Mouse (Mus musculus): ENCODE measurements around the gene Pax1.
A peak's percentile ranks its signal among the peaks of the same experiment; 100 is the strongest.

Pax1 gene

DNA sequence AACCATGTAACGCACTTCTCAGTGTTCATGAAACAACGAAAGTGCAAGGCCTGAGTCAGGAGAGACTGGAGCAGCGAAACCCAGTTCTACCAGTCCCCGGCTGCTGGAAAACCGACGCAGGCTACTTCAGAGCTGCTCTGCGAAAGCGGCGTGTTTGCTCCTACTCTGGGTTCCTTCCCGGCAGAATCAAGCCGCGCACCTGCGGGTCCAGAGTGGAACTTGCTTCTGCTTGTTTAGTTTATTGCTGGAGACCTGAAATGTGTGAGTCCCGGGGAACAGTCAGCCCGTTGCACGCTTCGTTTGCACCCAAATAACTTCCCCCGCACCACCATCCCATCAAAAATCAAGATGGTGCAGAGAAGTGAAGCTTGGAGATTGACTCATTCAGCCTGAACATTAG, at the start of gene Pax1:
Gene Pax1 (plus strand): TSS at position 345 of the 400 bp plus-strand sequence.
- DNase-seq = peak; percentile 28

DNA sequence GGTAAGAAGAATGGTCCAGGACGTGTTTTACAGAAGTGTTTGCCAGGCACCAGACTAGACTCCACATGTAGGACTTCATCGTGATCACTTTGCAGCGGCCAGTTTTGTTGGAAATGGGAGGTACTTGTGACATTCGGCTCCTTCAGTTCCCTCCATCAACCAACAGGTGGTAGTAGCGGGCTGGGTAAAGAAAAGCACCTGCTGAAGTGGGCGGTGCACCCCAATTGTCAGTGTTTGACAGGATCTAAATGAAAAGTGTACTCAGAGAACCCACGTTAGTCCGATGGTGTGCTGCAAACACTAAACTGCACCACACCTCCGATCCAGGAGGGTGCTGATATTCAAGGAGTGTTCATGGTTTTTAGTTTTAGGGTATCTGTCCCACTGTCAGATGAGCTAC, 40.7 kb upstream of the Pax1 start:
- peak; percentile 65 for DNase-seq

DNA sequence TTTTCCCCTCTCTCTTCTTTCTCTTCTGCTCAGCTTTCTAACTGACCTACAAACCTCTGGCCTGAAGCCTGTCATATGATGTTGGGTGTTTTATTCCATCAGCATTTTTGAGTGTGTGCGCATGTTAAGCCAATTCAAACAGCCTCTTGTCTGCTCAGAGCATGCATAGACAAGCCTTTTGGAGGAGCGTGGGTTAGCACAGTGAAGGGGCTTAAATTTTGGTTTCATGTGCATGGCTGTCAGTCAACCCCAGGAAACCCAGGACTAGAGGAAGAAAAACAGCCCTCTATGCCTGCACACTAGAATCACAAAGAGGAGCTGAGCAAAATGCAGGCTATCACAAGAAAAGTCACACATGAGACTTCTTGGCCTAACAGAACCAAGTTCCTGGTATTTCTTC, 36.5 kb upstream of the Pax1 start:
- no peak for DNase-seq

DNA sequence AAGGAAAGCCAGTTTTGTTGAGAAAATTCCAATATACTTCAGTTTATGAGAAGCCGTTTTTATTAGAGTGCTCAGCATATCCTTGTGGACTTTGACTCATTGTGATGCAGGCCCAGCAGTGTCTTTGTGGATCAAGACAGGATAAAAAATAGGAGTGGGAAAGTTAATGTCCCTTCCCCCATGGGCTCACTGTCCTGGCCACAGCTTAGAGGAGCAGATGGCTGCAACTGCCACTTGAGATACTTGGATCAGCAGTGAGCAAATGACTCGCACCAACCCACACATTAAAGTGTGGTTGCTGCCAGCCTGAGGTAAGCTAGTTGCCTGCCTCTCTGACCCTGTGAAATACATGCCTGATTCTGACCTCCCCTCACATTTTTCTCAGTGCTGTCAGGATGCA, 29.0 kb upstream of the Pax1 start:
- no peak for DNase-seq

DNA sequence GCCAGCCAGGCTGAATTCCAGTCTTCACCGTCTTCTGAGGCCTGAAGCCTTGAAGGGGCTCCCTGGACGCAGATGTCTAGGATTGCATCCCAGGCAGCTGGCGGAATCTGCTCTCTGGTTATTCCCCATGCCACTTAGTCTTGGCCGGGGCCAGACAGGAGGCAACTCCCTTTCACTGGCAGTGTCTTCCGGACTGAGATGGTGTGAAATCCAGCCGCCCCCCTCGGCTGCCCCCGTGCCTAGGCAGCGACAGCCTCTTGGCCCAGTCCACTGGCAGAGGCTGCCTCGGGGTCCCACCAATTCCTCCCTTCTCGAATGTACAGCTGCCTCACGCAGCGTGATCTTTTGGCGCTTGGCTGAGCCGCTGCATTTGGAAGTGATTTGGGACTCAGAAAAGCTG, 23.0 kb upstream of the Pax1 start:
- DNase-seq = no peak

DNA sequence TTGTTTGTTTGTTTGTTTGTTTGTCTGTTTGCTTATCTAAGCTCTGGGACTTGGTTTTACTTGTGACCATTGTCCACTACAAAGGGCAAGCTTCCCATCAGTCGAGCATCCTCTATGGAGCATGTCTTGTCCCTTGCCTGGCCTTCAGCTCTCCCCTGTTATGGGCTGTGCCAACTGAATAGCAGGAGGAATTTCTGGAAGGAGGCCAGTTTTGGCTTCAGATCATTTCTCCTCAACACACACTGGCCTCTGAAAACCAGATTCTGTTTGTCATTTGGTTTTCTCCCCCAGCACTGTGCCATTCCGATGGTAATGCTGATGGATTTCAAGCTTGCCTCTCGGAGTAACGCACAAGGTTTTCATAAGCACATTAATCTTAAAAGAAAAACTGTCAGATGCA, 21.9 kb upstream of the Pax1 start:
- no peak for DNase-seq

DNA sequence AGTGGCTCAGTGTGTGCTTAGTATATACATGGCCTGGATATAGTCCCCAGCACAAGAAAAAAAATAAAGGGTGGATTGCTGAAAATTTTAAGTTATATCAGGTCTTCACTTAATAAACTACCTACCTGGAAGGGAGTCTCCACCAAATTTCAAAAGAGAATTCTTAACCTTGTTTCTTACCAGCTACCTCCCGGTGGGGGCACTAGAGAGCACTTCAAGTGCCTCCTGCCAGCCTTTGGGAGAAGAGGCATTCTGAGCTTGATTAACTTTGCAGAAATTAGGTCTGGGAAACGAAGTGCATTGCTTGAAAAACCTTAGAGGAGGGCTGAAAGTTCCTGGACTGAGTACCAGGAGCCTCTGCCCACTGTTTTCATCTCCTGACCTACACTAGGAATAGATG, 19.5 kb upstream of the Pax1 start:
- DNase-seq = peak; percentile 35

DNA sequence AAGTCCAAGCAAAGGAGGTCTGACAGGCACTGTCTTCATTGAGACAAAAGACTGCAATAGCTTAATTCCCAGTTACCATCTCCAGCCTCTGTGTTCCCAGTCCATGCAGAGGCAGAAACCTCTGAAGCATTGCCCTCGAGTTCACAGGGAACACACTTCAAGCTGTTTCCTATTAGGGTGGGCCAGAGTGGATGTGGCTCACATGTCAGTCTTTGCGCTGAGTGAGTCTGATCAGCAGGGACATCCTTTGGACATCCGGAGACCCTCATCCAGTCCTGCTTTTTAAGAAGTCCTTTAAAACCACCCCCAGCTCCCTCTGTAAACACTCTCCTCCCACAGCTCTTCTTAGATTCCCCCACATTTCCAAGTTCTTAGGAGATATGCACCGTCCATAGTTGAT, 2.0 kb upstream of the Pax1 start:
- DNase-seq = peak; percentile 20

DNA sequence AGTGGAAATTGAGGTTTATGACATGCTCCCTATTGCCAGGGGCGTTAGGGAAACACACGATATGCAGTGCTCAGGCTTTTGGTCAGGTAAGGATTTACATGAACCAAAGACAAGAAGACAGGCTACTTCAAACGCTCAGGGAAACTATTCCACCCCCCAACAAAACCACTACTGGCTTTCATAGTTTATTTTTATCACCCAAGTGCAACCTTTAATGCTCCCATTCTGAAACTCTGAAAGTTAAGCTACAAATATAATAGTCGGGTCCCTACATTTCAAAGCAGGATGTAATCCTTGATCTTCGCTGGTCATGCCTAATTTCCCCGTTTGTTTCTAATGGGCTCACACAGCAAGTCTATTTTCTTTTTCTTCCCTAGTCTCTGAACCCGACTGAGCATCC, 1.3 kb upstream of the Pax1 start:
- no peak for DNase-seq

DNA sequence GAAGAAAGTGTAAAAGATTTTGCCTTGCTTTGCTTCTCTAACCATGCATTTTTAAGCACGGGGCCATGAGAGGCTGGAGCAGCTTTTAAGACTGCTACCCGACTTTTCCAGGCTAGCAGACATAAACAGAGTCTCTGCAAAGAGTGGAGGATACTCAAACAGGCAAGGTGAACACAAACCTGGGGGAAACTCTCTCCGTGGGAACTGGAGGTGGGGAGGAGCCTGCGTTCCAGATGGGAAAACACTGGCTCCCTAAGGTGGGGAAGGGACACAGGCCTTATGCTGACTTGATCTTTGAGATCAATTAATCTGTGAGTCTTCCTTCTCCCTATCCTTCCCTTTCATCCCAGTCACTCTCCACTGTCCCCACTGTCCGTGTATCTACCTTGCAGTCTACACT, 869 bp upstream of the Pax1 start:
- DNase-seq = peak; percentile 11

DNA sequence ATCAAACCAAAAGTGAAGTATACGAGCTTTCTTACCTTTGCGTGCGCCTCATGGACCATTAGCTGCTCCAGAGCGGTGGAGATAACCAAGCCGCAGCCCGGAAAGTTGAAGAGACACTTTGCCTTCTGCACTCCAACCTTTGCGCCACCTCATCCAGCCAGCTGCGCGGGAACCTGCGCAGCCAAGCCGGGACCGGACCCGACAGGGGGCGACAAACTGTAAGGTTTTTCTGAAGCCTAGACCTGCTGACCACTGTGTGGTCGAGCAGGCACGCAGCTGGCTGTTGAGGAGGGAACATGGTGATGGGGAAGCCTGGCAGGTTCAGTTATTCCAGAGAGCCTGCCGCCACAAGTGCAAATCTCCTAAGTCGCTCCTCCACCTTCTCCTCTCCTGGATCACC, 591 bp downstream of the Pax1 start:
- peak; percentile 72 for DNase-seq

DNA sequence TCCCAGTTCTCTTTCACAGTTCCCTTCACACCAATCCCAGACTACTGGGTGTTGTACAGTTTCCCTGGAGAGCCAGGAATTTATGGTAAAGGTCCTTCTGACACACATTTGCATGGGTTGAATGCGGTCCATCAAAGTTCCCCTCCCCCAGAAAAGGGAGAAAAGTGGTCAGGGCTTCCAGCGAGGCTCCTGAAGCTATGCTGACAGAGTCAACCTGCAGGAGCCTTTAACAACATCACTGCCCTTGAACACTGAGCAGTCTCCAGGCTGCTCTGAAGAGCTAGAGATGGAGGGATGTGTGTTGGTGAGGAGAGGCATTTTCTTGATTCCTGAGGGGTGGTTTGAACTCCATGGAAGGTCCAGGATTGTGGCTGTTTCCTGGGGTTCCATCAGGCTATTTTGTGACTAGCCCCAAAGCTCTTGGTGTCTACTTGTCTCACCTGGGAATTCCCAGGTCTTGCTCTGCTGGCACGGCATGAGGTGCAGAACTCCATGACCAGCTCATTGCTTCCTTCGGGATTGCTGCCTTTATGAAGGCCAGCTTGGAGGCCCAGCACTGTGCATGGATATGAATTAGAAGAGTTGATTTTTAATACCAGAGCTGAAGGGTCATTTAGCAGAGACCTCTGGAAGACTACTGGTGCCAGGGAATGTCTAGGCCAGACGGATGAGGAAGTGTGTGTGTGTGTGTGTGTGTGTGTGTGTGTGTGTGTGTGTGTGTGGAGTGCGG, 1.8 kb downstream of the Pax1 start:
- peak; percentile 7 for DNase-seq

DNA sequence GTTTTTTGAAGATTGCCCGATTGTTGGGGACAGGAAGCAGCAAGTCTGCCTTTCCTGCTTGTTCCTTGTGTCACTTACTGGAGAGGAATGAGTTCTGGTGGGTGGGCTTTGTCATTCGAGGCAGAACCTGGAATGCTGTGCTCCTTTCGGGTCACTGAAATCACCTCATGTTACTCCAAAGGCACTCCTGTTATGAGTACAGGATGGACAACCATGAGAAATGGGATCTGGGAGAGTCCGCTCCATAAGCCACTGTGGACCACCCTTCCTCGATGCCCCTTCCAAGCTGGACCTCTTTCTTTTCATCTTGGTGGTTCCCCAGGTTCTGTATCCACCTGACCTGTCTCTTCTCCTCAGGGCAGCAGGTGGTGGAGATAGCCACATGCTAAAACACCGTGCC, 2.5 kb downstream of the Pax1 start:
- DNase-seq = no peak

DNA sequence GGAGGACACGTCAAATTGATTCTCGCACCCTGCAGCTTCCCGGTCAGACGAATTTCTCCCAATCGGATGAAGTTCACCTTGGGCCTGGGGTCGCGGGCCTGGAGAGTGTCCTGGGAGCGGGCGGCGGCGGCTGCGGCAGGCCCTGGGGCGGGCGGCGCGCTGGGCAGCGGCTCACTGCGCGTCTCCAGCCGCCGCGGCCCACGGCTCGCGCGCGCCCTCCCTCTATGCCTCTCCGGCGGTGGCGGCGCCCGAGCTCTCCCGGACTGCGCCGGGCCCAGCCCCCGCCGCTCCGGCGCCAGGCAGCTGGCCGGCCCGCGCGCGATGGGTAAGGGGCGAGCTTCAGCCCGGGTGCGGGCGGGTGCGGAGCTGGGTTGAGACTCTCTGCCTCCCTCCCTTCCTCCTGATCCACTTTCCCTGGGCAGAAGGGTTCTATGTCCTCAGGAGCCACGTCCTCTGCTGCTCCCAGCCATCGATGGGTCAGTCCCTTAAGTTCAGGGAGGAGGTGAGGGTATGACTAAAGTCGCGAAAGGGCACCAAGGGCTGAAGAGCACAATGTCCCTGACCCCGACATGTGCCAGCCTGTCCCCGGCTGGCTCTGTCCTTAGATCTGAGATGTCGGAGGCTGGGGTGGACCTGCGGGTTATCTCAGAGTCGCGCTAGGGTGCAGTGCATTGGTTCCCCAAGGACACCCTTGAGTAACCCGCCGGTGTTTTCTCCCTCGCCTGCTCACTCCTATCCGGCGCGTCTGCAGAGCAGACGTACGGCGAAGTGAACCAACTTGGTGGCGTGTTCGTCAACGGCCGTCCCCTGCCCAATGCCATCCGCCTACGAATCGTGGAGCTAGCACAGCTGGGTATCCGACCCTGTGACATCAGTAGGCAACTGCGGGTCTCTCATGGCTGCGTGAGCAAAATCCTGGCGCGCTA, 3.5 kb downstream of the Pax1 start:
- DNase-seq = peak; percentile 49

DNA sequence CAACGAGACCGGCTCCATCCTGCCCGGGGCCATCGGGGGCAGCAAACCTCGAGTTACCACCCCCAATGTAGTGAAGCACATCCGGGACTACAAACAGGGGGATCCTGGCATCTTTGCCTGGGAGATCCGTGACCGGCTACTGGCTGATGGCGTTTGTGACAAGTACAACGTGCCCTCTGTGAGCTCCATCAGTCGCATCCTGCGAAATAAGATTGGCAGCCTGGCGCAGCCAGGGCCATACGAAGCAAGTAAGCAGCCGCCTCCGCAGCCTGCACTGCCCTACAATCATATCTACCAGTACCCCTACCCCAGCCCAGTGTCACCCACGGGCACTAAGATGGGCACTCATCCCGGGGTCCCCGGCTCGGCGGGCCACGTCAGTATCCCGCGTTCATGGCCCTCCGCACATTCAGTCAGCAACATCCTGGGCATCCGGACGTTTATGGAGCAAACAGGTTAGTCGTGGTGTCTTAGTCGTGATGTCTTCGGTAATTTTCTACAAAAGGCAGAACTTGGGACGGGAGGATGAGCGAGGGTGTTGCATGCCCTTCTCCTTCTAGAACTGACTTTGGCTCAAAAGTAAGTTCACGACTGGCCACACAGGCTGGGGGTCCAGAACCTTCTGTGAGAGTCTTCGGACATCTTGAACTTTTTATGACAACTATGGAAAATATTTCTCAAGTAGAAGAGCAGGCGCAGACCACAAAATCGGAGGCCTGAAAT, 4.3 kb downstream of the Pax1 start:
- DNase-seq = peak; percentile 38

DNA sequence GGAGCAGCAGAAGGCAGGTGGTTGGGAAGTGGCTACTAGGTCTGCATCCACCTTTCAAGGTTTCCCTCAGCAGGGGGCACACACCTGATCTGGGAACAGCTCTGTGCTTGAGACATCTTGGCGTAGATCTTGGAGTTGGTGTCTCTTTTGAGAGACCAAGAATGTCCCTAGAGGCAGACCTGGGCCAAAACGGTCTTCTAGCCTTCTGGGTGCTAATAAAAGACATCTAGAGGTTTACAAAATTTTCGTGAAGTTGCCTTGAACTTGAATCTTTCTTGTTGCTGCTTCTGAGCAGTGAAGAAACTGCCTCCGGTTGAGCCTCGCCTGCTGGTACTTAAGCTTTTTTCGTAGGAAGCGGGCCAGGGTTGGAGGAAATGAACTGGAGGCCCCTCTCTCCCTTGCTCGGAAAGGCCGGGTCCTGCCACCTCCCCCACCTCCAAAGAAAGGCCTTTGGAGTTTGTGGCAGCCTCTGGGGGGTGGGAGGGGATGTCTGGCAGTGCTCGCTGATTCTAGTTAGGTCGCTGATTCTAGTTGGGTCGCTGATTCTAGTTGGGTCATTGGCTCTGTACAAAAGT, 5.6 kb downstream of the Pax1 start:
- peak; percentile 19 for DNase-seq

DNA sequence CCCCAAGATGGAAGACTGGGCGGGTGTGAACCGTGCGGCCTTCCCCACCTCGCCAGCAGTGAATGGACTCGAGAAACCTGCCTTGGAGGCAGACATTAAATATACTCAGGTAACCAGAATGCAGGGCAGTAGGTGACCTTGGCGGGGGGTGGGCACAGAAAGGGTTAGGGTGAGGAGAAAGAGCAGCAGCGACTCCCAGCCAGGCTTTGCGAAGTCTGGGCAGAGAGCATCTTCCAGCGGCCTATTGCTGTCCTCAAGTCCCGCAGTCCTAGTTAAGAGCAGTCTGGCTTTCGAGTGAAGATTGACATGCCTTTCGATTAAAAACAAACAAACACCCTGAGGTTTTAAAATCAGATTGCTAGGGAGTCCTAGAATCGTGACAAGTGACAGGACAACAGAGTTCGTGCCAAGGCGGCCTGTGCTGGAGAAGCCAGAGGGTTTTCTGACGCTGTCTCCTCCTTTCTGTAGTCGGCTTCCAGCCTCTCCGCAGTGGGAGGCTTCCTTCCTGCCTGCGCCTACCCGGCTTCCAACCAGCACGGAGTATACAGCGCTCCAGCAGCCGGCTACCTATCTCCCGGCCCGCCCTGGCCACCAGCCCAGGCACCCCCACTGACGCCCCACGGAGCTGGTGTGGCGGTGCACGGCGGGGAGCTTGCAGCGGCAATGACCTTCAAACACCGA, 6.3 kb downstream of the Pax1 start:
- DNase-seq = peak; percentile 20

DNA sequence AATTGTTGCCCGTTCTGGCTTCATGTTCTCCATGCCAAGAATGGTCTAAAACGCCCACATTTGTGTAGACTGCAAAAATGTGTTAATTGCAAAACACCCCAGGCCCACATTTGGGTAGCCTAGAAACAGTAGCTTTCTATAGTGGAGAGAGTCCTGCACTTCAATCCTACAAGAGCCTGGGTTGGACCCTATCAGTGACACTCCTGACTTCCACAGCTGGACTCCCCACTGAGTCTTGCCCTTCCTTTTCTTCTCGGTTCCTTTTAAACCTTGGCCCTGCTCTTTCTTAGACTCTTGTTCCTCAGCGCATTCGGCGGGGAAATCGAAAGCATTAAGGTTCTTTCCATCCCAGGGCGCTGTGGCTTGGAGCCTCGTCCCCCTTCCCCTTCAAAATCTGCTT, 7.8 kb downstream of the Pax1 start:
- peak; percentile 11 for DNase-seq

DNA sequence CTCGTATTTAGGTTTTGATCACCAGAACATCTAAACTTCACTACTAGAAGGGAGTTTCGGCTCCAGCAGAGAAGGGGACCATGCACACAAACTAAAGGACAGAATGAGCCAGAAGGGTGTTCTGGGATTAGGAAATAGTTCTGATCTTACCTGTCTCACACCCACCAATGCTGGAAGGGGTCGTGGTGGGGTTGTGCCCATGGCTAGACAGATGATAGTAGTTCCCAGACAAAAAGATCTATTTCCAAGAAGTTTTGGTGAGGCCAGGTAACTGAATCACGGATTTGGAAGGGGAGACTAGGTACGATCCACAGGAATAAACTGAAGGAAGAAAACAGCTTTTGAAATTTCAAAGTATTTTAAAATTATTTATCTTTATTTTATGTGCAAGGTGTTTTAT, 8.4 kb downstream of the Pax1 start:
- no peak for DNase-seq

DNA sequence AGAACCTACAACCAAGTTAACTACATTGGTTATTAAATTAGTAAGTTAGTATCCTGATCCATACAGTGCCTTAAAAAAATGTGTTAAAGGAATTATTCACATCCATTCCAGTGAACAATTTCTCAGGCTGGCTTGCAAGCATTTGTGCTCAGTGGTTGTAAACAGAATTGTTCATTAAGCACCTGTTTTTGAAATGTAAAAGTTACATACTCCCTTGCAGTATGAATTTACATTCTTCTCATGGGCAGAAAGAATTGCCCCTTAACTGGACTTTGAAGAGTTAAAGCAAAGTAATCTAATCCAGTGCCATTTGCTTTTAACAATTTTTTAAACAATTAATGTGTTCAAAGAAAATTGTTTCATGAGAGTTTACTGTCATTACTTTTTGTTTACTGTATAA, 9.6 kb downstream of the Pax1 start:
- DNase-seq = no peak

DNA sequence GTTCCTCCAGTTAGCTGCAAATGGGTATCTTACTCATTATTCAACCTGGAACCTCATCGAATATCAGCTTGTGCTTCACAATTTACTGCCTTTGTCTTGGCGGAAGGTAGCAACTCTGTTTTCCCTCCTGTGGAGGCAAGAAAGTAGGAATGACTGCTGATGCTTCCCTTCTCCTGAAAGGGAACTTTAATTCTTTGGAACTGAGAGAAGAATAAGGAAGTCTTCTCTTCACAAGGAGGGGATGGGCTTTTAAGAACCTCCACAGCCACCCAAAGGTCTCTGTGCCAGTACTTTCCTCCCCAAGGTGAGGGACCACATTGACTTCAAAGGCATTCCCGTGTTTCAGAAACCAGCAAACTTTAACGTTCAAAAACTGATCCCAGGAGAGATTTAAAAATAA, 10.1 kb downstream of the Pax1 start:
- DNase-seq = peak; percentile 12

DNA sequence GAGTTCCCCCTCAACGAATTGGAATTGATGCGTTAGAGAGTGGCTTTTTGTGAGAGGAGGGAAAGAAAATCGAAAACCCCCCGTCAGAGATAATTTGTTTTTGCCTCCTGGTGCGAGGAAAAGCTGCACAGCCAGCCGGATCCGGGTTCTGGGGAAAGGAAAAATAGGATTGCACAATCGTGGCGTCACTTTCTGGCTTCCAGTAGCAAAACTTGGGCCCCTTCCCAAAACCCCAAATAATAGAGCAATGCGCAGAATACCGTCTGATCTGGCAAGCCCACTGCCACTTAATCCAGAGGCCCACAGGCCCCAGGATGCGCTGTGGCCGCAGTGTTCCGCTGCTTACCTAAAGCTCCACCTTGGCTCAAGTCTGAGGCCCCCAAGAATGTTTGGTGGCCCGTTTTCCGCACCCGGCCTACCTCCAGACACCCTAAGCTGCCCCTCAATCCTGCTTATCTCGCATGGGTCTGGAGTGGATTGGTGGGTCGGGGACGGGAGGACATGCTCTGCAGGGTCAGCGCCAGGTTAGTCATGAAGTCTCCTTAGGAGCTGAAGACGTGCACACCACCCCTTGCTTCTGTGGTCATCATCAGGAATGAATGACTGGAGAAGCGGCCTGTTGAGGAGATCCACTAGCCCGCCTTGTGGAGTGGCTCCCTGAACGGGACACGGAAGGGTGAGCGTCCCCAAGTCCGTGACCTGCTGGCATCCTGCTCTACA, 11.4 kb downstream of the Pax1 start:
- peak; percentile 14 for DNase-seq

All from retina, postnatal 1 day (tissue).